Mouse (Mus musculus) limb, embryonic 10.5 days (tissue): ENCODE data around the gene Hs2st1. TPM values are rescaled to one million over a fixed set of nuclear protein-coding genes. Genes with fewer than 3 reads are reported as not detected.
A peak's percentile ranks its signal among the peaks of the same experiment; 100 is the strongest.

Experiments
- DNase-seq: peaks from one replicate; pipeline ENCODE4 v3.0.0-alpha.2; 2017; ENCODE audit warnings: low spot score
- H3K27ac ChIP-seq: fragments of 300-500 bp; sonication (generic); 2 replicates; pipeline ENCODE4 v1.5.1; 2016; ENCODE audit warnings: mild to moderate bottlenecking
- H3K27me3 ChIP-seq: fragments of 300-500 bp; sonication (generic); 2 replicates; pipeline ENCODE4 v1.6.1; 2016; ENCODE audit warnings: low read depth, mild to moderate bottlenecking; ENCODE audit not compliant: poor library complexity, severe bottlenecking
- H3K36me3 ChIP-seq: fragments of 300-500 bp; sonication (generic); 2 replicates; pipeline ENCODE4 v1.6.1; 2016; ENCODE audit warnings: mild to moderate bottlenecking, moderate library complexity
- H3K4me1 ChIP-seq: fragments of 300-500 bp; sonication (generic); 2 replicates; pipeline ENCODE4 v1.6.1; 2016
- H3K4me3 ChIP-seq: fragments of 300-500 bp; sonication (generic); 2 replicates; pipeline ENCODE4 v1.5.1; 2016; ENCODE audit warnings: mild to moderate bottlenecking, moderate library complexity
- H3K9me3 ChIP-seq: fragments of 300-500 bp; sonication (generic); replicated peaks from 2 replicates; pipeline ENCODE4 v1.6.1; 2016; ENCODE audit warnings: mild to moderate bottlenecking
- WGBS: fragments of 180-500 bp; shearing (Covaris S2); methylation state at CpG from one replicate; pipeline ENCODE4 v1.1.7; 2016; 5-methylcytosine and 5-hydroxymethylcytosine counted together
- polyA plus RNA-seq: library from polyadenylated mRNA; unstranded; fragments of >200 nt; fragmentation: Nextera tagmentation; extraction: Ambion mirVana; gene quantifications from 2 replicates; pipeline ENCODE4 v1.2.1, GENCODE M21; 2016

Hs2st1 gene
- polyA plus RNA-seq, 1 experiment from 2014 or later, result 13.0 TPM

DNA sequence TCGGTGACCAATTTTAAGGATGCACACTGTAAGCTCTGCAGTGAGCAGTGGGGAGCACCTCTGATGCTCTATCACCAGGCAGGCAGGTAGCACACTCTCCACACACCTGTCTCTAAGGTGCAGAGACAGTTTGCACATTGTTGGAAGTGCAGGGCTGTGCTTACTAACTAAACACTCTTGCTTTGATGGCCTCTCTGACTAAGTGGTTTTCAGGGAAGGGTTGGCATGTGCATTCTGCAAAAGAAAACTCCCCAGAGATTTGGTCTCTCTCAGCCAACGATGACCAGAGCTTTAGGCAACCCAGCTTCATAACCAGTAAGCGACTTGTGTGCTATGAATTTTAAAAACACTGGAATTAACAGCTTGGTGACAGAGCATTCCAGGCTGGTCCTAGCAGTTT is 29.2 kb downstream of the Hs2st1 start:
- WGBS, result 91% methylated on average over 3 of the region's 3 CpGs
- H3K9me3 ChIP-seq, result no peaks in the 10 kb centered on the region
- DNase-seq, result no peak
- 0 out of 2 replicates have a peak, but pooled peaks cover 8% of the 10 kb centered on the region for H3K4me1 ChIP-seq
- H3K4me3 ChIP-seq, result no peak overlapping the region
- H3K27ac ChIP-seq, result no peak overlapping the region
- no peaks in the 10 kb centered on the region for H3K36me3 ChIP-seq
- no peaks in the 10 kb centered on the region for H3K27me3 ChIP-seq

DNA sequence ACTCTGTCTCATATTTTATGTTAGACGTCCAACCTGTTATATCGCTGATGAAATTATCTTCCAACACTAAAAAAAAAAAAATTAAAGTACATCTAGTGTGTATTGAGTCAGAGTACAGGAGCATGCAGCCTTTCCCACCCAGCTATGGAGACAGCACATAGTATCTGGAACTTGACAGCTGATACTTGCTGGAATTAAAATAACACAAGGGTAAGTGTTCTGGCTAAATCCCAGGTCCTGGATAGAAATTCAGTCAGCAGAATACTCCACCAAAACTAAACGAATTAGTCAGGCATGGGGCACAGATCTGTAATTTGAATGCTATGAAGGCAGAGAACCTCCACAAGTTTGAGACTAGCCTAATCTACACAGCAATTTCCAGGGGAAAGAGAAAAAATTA is 30.9 kb downstream of the Hs2st1 start:
- no peaks in the 10 kb centered on the region for H3K27me3 ChIP-seq
- no peak overlapping the region for H3K4me3 ChIP-seq
- no peak for DNase-seq
- H3K9me3 ChIP-seq, result no peaks in the 10 kb centered on the region
- H3K4me1 ChIP-seq, result 0 out of 2 replicates have a peak, but pooled peaks cover 8% of the 10 kb centered on the region
- no peaks in the 10 kb centered on the region for H3K36me3 ChIP-seq
- WGBS, result 93% methylated on average over 3 of the region's 3 CpGs
- no peak overlapping the region for H3K27ac ChIP-seq

DNA sequence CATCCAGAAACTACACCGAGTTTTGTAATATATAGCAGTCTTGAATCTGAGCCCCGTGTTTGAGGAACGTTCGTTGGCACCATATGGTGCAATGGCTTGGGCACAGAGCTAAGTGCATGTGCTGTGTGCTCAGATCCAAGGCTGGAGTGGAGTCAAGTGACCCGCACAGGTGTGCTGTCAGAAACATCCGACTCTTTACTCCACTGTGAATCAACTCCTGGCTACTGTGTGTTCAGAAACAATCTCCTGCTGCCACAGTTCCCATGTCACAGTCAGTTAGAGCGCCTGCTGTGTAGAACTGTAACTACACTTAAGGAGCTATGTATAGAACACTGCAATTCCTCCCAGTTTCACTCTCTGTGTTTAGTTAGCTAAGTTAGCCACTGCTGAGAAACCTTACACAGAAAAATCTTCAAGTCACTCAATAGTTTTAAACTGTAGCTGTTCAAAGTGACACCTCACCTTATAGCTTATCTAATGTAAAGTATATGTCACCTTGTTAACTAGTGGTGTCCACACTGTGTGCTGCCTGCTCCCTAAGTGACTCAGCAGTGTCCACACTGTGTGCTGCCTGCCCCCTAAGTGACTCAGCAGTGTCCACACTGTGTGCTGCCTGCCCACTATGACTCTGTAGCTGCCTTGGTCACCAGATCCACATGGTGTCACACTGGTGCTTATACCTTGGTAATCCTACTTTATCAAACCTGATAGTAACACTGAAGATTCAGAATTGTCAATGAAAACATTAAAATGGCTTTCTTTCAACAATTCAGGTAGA is 32.7 kb downstream of the Hs2st1 start:
- Histone ChIP-seq H3K9me3 (no peaks in the 10 kb centered on the region), H3K4me1 (peaks cover 11% of the 10 kb centered on the region), H3K27ac (no peak overlapping the region), H3K36me3 (no peaks in the 10 kb centered on the region), H3K27me3 (no peaks in the 10 kb centered on the region), H3K4me3 (no peak overlapping the region)
- WGBS, result 93% methylated on average over 7 of the region's 7 CpGs
- DNase-seq, result no peak

DNA sequence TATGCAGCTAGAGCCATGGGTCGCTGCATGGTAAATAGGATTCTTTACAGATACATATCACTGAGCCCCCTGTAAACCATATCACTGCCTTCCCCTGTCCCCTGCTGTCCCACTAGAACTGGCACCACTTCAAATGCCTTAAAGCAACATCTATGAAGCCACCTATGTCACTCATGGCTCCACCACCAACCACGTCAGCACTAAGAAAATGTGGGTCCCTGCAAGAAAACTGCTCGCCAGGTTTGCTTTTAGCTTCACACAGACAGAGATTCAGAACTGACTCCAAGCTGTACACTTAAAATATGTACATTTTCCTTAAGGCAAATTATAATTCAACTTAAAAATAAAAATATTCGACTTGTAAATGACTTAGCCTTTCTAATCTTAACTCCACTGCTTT is 34.9 kb downstream of the Hs2st1 start:
- H3K4me1 ChIP-seq, result peaks cover 13% of the 10 kb centered on the region
- 94% methylated on average over 4 of the region's 4 CpGs for WGBS
- no peaks in the 10 kb centered on the region for H3K27me3 ChIP-seq
- H3K4me3 ChIP-seq, result no peak overlapping the region
- no peaks in the 10 kb centered on the region for H3K9me3 ChIP-seq
- no peaks in the 10 kb centered on the region for H3K36me3 ChIP-seq
- no peak overlapping the region for H3K27ac ChIP-seq
- no peak for DNase-seq

DNA sequence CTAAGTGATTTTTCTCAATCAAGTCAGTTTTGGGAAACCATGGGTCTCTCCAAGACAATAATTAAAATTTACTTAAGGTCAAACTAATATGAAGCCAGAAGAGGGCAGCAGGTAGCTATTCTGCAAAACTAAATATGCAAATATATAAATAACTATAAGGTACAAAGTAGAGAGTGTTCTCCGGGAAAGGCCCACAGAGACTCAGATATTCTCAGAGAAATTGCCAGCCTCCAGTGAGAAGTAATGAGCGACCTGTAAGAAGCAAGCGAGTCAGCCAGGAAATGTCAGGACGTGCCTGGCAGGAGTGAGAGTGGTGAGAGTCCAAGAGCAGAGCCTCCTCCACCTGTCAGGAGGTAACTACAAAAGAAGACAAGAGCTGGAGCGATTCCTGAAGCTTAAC is 39.0 kb downstream of the Hs2st1 start:
- no peaks in the 10 kb centered on the region for H3K36me3 ChIP-seq
- DNase-seq, result no peak
- peaks cover 13% of the 10 kb centered on the region for H3K4me1 ChIP-seq
- H3K27me3 ChIP-seq, result no peaks in the 10 kb centered on the region
- no peaks in the 10 kb centered on the region for H3K9me3 ChIP-seq
- WGBS, result 69% methylated on average over 5 of the region's 5 CpGs
- H3K4me3 ChIP-seq, result no peak overlapping the region
- no peak overlapping the region for H3K27ac ChIP-seq

DNA sequence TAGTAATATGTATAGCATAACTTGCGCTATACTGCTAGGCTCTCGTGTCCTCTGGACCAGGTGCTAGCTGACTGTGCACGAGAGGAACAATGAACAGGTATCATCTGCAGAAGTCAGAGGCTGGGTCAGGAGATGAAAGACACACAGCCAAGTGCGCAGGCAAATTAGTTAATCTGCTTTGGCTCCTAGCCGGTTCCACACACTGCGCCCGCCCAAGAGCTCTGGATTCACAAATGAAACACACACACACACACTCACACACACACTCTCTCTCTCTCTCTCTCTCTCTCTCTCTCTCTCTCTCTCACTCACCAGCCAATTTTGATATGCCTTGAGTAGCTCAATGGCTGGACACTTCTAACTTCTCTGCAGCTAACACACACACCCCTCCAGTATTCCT is 42.1 kb downstream of the Hs2st1 start:
- Histone ChIP-seq H3K9me3 (no peaks in the 10 kb centered on the region), H3K4me3 (no peak overlapping the region), H3K36me3 (no peaks in the 10 kb centered on the region), H3K27me3 (no peaks in the 10 kb centered on the region), H3K27ac (no peak overlapping the region), H3K4me1 (peaks cover 13% of the 10 kb centered on the region)
- DNase-seq, result no peak
- WGBS, result 95% methylated on average over 7 of the region's 7 CpGs

DNA sequence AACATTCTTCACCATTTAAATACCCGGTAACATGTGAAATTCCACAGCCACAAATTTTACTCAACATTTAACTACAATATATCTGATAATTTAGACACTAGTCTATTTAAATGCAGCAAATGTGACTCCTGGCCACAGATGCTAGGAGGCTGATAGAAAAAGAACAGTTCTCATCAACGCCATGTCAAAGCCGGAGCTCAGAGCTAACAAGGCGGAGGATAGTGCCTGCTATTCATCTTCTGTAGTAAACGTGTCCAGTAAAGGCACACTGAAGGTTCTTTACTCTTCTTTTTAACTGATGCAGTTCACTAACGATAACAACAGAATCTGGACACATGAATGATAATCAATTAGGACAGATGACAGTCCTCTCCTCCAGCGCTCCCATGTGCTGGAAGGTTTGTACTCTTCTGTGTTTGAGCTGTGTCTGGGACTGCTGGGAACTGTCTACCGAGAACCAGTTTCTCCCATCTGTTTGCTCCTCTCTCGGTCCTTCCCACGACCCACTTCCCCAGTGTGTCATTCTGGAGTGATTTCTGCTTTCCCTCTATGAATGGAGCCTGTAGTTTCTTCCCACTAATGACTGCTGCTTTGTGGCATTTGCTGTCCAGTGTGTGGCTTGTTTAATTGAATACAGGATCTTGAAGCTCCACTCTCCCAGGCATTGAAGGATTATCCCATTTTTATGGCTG is 50.3 kb downstream of the Hs2st1 start:
- Histone ChIP-seq H3K27ac (no peak overlapping the region), H3K4me3 (no peak overlapping the region), H3K27me3 (no peaks in the 10 kb centered on the region), H3K9me3 (no peaks in the 10 kb centered on the region), H3K36me3 (no peaks in the 10 kb centered on the region), H3K4me1 (no peaks in the 10 kb centered on the region)
- 70% methylated on average over 10 of the region's 10 CpGs for WGBS
- DNase-seq, result peak; percentile 4

DNA sequence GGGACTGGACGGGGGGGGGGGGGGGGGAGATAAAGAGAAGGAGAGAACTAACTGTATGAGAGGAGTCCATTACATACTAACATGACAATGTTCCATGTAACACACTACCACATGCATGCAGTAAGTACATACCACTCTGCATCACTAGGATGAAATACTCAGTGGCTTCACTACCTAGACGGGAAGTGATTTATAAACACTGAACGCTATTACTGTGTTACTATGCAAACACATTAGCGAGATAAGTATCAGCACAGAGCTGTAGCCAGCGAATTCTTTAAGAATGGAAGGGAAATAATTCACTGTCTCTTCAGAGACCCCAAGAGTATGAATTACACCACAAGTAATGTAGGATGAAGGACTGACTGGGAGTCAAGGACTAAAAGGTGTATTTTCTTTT is 51.1 kb downstream of the Hs2st1 start:
- whole genome bisulfite sequencing, result 70% methylated on average over 5 of the region's 5 CpGs
- Histone ChIP-seq H3K27me3 (no peaks in the 10 kb centered on the region), H3K9me3 (no peaks in the 10 kb centered on the region), H3K36me3 (no peaks in the 10 kb centered on the region), H3K27ac (no peak overlapping the region), H3K4me1 (no peaks in the 10 kb centered on the region), H3K4me3 (no peak overlapping the region)
- no peak for DNase-seq

DNA sequence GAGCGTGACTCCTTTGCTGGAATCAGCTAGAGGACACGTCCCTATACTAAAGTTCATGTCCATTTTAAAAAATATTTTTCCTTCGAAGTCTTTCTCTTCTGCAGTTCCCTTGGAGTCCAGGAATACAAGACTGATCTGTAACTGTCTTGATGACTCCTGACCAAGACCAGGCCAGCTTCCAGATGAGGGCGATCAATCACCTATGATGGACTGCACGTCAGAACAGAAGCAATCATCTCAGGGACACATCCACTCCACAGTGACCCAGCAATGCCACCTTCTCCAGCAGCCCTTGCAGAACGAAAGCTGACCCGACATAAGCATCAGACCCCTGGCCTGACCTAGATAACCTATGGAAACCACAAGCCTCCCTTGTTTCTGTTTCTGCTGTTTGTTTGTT is 54.7 kb downstream of the Hs2st1 start:
- Histone ChIP-seq H3K27me3 (no peaks in the 10 kb centered on the region), H3K36me3 (no peaks in the 10 kb centered on the region), H3K27ac (no peak overlapping the region), H3K4me1 (0 out of 2 replicates have a peak, but pooled peaks cover 2% of the 10 kb centered on the region), H3K4me3 (no peak overlapping the region), H3K9me3 (no peaks in the 10 kb centered on the region)
- DNase-seq, result no peak
- WGBS, result 73% methylated on average over 7 of the region's 7 CpGs

DNA sequence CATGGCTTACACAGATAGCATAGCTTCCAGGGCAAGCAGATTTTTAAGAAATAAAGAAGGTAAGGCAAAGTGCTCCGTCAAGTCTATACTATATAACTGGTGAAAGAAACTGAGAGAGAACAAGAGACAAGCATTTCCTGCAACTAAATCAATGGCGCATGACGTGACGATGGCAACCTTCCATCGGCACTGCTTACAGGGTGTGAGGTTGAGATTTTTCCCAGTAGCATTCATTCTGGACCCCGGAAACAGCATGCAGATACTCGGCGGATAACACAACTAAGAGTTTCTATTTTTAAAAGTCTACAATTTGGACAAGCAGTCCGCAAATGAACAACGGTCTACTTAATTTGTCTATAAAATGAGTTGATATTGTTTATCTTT is 55.9 kb downstream of the Hs2st1 start:
- no peak overlapping the region for H3K27ac ChIP-seq
- 93% methylated on average over 10 of the region's 10 CpGs for WGBS
- H3K9me3 ChIP-seq, result no peaks in the 10 kb centered on the region
- H3K36me3 ChIP-seq, result no peaks in the 10 kb centered on the region
- no peak overlapping the region for H3K4me3 ChIP-seq
- DNase-seq, result no peak
- no peaks in the 10 kb centered on the region for H3K27me3 ChIP-seq
- H3K4me1 ChIP-seq, result 0 out of 2 replicates have a peak, but pooled peaks cover 2% of the 10 kb centered on the region

DNA sequence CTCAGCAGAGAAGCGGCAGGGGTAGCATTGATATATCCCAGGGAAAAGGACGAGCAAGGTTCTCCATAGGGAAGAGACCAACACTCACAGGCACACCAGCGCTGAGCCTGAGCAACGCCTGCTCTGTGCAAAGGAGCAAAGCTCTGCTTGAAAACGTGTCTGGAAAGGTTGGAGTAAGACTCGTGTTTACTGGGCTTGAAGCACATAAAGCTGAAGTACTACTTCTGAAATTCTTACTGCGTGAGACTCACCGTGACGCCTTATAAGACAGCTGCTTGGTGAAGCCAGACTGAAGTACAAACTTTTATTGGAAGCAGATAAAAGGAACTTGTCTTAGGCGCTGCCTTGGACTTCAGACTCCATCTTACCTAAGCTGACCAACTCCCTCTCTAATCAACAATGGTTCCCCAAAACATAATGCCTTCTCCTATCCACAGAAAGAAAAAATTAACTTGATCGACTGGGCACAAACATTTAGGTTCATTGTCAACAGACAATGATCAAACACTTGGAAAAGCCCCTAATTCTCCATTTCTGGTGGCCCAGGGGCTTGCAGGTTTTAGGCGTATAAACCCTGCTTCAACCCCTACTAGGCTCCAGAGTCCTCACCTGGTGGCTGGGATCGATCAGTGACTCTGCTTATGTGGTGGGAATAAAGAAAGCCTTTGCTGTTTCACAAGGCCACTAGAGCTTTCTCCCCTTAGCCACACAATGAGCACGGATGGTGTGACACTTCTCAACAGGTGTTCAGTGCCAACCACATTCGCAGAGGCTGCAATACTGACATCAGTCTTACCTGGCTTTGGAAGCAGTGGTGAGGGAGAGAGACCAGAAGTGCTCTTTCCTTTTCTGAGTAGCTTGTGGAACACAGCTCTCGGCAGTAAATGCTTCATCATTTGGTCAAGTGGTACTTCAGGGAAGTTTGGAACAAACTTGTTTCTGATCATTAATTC is 56.5 kb downstream of the Hs2st1 start:
- Histone ChIP-seq H3K27me3 (no peaks in the 10 kb centered on the region), H3K9me3 (no peaks in the 10 kb centered on the region), H3K27ac (no peak overlapping the region), H3K4me3 (no peak overlapping the region), H3K4me1 (0 out of 2 replicates have a peak, but pooled peaks cover 2% of the 10 kb centered on the region), H3K36me3 (no peaks in the 10 kb centered on the region)
- no peak for DNase-seq
- WGBS, result 92% methylated on average over 16 of the region's 16 CpGs

DNA sequence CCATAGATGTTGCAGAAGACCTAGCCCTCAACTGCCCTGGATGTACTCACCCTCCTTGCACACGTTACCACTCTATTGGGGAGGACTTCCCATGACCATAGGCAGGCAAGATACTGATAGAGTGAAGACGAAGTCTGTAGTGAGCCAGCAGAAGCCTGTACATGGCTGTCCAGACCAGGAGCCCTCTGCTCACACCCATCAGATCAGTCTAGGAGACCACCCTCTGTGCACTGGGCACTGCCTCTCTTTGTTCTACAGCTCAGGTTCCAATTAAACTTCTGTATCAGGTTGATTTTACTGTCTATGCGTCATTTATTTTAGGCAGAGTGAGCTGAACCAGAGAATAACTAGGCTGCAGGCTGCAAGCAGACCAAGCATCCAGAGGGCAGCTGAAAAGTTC is 59.3 kb downstream of the Hs2st1 start:
- no peak for DNase-seq
- Histone ChIP-seq H3K36me3 (no peaks in the 10 kb centered on the region), H3K4me1 (peaks cover 27% of the 10 kb centered on the region), H3K9me3 (no peaks in the 10 kb centered on the region), H3K4me3 (no peak overlapping the region), H3K27ac (no peak overlapping the region), H3K27me3 (no peaks in the 10 kb centered on the region)
- 94% methylated on average over 3 of the region's 3 CpGs for WGBS

DNA sequence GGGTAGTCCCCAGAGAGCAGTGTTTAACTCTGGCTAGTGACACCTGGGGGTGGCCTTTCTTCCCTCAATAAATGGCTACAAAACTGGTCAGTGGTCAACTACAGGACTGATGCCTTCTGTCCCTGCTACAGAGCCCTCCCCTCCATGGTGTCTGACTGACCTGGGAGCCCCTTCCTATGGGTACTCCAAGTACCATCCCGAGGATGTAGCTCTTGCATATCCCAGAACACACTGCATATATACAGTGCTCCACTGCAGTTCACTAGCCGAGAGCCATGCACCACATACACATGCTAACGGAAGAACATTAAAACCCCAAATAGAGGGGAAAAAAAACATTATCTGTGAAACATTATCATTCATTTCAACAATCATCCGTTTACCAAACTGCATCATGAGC is 61.6 kb downstream of the Hs2st1 start:
- Histone ChIP-seq H3K27ac (no peak overlapping the region), H3K36me3 (no peaks in the 10 kb centered on the region), H3K4me3 (no peak overlapping the region), H3K4me1 (peaks cover 27% of the 10 kb centered on the region), H3K27me3 (no peaks in the 10 kb centered on the region), H3K9me3 (no peaks in the 10 kb centered on the region)
- 92% methylated on average over 4 of the region's 4 CpGs for WGBS
- no peak for DNase-seq
